Mouse (Mus musculus) kidney, postnatal 14 days (tissue): Measurements from ENCODE around the gene Plod2.

ENCODE experiments used
- DNase-seq: peaks from one replicate; pipeline ENCODE4 v3.0.0; 2022; ENCODE audit warnings: mixed read lengths

The Plod2 gene

DNA sequence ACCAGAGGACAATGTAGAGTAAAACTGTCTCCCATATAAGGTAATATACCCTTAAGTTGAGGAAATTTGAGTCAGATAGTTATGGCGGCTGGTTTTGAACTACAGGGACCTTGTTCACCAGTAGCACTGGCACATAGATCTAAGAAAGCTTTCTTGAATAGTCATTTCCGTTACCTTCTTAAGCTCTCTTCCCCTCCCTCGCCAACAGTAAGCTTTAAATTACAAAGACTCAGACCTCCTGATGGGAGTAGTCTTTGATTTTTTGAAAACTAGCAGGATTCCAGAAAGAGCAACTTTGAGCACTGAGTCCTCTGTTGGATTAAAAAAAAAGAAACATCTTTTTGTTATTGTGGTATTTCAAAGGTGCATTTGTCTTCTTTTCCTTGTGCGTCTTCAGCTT is 61.5 kb downstream of the Plod2 start:
- no peak for DNase-seq

- DNase-seq: peak; percentile 55
Measured at GRCm38 (mm10) chr9:92610628-92611267, 68.7 kb downstream of the Plod2 start.

DNA sequence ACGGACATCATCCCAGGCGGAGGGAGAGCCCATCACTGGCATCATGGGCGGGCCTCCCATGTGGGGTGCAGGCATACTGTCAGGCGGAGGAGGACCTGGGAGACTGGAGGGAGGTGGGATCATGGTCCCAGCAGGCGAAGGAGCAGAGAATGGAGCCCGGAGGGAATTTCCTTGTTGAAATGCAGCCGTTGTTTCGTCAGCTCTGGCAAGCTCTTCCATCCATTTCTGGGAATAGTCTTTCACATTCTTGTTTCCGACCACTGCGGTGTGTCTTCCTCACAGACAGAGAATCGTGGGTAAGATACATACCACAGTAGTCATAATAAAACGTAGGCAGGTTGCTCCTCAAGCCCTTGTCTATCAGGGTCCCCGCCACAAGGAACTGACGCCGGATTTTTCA is 70.6 kb downstream of the Plod2 start:
- DNase-seq: no peak

GRCm38 (mm10) chr9:92613206-92613605 is 71.2 kb downstream of the Plod2 start:
- no peak for DNase-seq

DNA sequence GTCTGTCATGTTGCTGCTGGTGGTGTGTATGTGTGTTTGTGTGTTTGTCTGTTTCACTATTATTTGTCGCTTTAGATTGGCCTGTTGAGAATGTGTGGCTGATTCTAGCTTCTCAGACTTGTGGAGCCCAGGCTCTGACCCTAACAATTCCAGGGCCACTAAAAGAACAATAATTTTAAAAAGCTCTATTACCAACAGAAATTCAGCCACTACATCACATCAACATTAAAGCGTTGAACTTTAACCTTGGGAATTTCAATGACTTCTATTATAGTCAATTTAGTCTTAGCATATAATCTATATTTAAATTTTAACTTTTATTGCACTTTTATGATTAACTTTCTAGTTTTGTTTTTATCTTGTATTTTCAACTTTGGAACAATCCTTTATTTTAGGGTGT is 74.4 kb downstream of the Plod2 start:
- no peak for DNase-seq

GRCm38 (mm10) chr9:92617376-92617775 is 75.4 kb downstream of the Plod2 start:
- no peak for DNase-seq

DNA sequence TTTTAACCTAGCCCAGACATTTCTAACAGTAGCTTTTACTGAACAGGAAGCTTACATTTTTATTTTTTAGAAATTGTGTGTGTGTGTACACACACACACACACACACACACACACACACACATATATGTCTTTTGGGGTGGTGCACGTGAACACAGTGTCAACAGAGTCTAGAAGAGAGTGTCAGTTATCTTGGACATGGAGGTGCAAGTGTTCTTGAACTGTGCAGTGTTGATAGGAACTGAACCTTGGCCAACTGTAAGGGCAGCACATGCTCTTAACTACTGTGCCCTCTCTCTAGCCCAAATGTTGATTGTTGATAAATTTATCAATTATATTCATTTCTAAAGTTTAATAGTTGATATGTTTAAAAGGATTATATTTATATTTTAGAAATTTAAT is 78.1 kb downstream of the Plod2 start:
- no peak for DNase-seq

DNA sequence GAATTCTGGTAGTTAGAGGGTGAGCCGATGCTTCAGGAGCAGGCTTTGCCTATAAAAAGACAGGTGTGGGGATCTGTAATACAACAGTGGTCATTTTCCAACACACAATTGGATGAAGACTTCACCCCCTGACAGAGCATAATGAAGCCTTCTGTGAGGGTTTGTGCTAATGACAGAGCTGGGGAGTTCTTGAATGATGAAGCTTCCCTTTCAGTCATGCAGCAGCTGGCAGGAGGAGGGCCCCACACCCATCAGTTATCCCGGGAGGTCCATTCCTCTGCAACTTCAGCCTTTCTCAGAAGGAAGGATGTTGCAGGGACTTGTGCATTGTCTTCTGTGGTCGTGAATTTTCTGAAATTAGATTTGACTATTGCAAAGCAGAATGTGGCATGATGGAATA is 79.2 kb downstream of the Plod2 start:
- no peak for DNase-seq

DNA sequence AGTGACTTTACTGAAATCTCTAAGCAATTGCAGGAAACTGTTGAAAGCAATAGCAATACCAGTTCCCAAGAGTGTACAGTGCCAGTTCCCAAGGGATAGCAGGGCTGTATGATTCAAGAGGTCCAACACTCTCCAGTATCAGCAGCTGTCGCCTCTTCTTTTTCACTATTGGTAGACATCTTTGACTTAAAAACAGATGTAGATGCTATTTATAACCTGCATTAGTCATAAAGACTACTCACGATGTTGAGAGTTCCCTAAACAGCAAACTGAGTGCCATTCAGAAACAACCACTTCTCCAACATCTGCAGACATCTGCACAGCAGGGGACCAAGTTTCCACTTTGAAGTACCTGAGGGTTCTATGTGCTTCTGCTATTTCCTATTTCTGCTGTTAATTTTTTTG is 79.9 kb downstream of the Plod2 start:
- no peak for DNase-seq

DNA sequence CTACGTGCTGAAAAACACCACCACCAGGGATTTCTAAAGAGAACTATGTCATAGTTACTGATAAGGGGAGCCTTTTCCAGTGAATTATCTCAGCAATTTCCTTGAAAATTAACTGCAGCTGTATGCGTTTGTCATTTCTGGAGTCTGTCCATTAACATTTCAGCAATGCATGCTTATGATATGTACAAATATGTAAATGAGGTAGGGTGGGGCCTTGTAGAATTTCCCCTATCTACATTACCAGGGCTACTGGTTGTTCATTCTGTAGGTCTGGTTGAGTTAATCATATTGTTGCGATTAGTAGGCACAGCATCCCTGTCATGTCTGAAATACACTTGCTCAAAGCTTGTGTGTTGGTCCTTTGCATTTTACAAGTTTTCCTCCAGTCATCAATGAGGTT is 92.8 kb downstream of the Plod2 start:
- no peak for DNase-seq

- peak; percentile 10 for DNase-seq
Measured at GRCm38 (mm10) chr9:92639200-92639897, 97.3 kb downstream of the Plod2 start.

GRCm38 (mm10) chr9:92641717-92642116 is 99.7 kb downstream of the Plod2 start:
- DNase-seq: no peak
